Mouse (Mus musculus) liver, adult 2 months (tissue): ENCODE results near the gene Arhgef25.

Experiments used
- CTCF ChIP-seq: fragments of 200-500 bp; IDR thresholded peaks from 2 replicates; pipeline ENCODE4 v1.5.1; 2011; ENCODE audit warnings: low read depth, low read length, control low read depth
- POLR2A ChIP-seq: fragments of 200-500 bp; IDR thresholded peaks from 2 replicates; pipeline ENCODE4 v1.6.1; 2011; ENCODE audit warnings: low read length, control low read depth; ENCODE audit not compliant: insufficient read depth; ENCODE audit errors: extremely low read depth

GRCm38 (mm10) chr10:127199068-127199467 lies 9.2 kb upstream of the Arhgef25 start:
- TF ChIP-seq CTCF: no peak
- no peak for TF ChIP-seq POLR2A
